Mouse (Mus musculus): ENCODE results near the gene Gm49355. TPM values are rescaled to one million over a fixed set of nuclear protein-coding genes. Genes with fewer than 3 reads are reported as not detected.

The Gm49355 gene
- total RNA-seq, 1 experiment, result not detected

DNA sequence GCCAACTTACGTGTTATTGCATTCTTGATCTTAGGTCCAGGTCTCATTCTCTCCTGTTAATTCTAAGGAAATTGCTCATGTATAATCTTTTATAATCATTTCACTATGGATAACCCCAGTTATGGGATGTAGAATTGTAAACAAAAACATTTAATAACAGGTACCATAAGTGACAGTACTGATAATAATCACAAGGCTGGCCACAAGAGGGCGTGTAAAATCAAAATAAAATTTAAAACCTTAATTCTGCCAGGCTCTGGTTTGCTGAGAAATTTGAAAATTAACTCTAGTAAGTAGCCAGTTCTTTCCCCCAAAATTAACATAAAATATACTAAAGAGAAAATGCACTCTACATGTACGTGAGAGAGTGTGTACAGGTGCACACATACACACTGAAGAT is 16.9 kb downstream of the Gm49355 start:
- Histone ChIP-seq H3K36me3 (ENCODE audit: control insufficient read depth, insufficient read depth, low read length, poor library complexity, severe bottlenecking) (no peaks in the 10 kb centered on the region; the same call in 1 of the 2 replicates), H3K9me3 (ENCODE audit: control insufficient read depth, insufficient read depth, low read depth, low read length) (no peaks in the 10 kb centered on the region), H3K4me3 (ENCODE audit: insufficient read depth in 1 of 2, low read depth in 1 of 2, low read length in 2 of 2, poor library complexity in 1 of 2, severe bottlenecking in 1 of 2) (no peak overlapping the region), H3K27ac (ENCODE audit: insufficient read depth, low read depth, low read length, poor library complexity, severe bottlenecking) (no peak overlapping the region), H3K9ac (ENCODE audit: insufficient read depth, low read depth, low read length, poor library complexity, severe bottlenecking) (no peak overlapping the region), H3K4me1 (ENCODE audit: control insufficient read depth in 2 of 2, insufficient read depth in 2 of 2, low read length in 2 of 2, poor library complexity in 1 of 2) (peaks cover 2 to 9% of the 10 kb centered on the region in 2 experiments; a peak in 2 of 4 replicates)
- in situ Hi-C loops (cut with MboI; ENCODE audit: low sequenced_read_pairs in 2 of 2, unreplicated experiment in 2 of 2), result no loop called here
- DNase-seq (ENCODE audit: low read depth, low spot score), result no peak
- TF ChIP-seq ZC3H11A (IDR thresholded peaks at IDR 0.05; ENCODE audit: borderline replicate concordance, low read depth, low read length), result no peak
- TF ChIP-seq HCFC1 (IDR thresholded peaks at IDR 0.05; ENCODE audit: borderline replicate concordance, insufficient read depth, low read length), result no peak
- no peak for TF ChIP-seq MAFK (IDR thresholded peaks at IDR 0.05; ENCODE audit: insufficient read depth, low read depth, low read length)
- TF ChIP-seq ZNF384 (IDR thresholded peaks at IDR 0.05; ENCODE audit: low read depth, low read length), result no peak
- no peak for TF ChIP-seq CHD2 (IDR thresholded peaks at IDR 0.05; ENCODE audit: low read depth, low read length)

- no peak overlapping the region for H3K9ac ChIP-seq (ENCODE audit: insufficient read depth, low read depth, low read length, poor library complexity, severe bottlenecking)
- no peaks in the 10 kb centered on the region; the same call in 1 of the 2 replicates for H3K36me3 ChIP-seq (ENCODE audit: control insufficient read depth, insufficient read depth, low read length, poor library complexity, severe bottlenecking)
- no peaks in the 10 kb centered on the region for H3K9me3 ChIP-seq (ENCODE audit: control insufficient read depth, insufficient read depth, low read depth, low read length)
- no peak for TF ChIP-seq MAFK (IDR thresholded peaks at IDR 0.05; ENCODE audit: insufficient read depth, low read depth, low read length)
- TF ChIP-seq ZC3H11A (IDR thresholded peaks at IDR 0.05; ENCODE audit: borderline replicate concordance, low read depth, low read length), result no peak
- TF ChIP-seq CHD2 (IDR thresholded peaks at IDR 0.05; ENCODE audit: low read depth, low read length), result no peak
- in situ Hi-C loops (cut with MboI; ENCODE audit: low sequenced_read_pairs in 2 of 2, unreplicated experiment in 2 of 2), result no loop called here
- H3K4me1 ChIP-seq (ENCODE audit: control insufficient read depth in 2 of 2, insufficient read depth in 2 of 2, low read length in 2 of 2, poor library complexity in 1 of 2), result peaks cover 2 to 9% of the 10 kb centered on the region in 2 experiments; a peak in 2 of 4 replicates
- no peak for DNase-seq (ENCODE audit: low read depth, low spot score)
- H3K4me3 ChIP-seq (ENCODE audit: insufficient read depth in 1 of 2, low read depth in 1 of 2, low read length in 2 of 2, poor library complexity in 1 of 2, severe bottlenecking in 1 of 2), result no peak overlapping the region
- H3K27ac ChIP-seq (ENCODE audit: insufficient read depth, low read depth, low read length, poor library complexity, severe bottlenecking), result no peak overlapping the region
Measured at GRCm38 (mm10) chr14:12303106-12303505, 19.3 kb downstream of the Gm49355 start.

- H3K4me3 ChIP-seq (ENCODE audit: insufficient read depth in 1 of 2, low read depth in 1 of 2, low read length in 2 of 2, poor library complexity in 1 of 2, severe bottlenecking in 1 of 2), result no peak overlapping the region
- no peak for DNase-seq (ENCODE audit: low read depth, low spot score)
- no peaks in the 10 kb centered on the region for H3K36me3 ChIP-seq (ENCODE audit: control insufficient read depth, insufficient read depth, low read length, poor library complexity, severe bottlenecking)
- no peak overlapping the region for H3K9ac ChIP-seq (ENCODE audit: insufficient read depth, low read depth, low read length, poor library complexity, severe bottlenecking)
- TF ChIP-seq CHD2 (IDR thresholded peaks at IDR 0.05; ENCODE audit: low read depth, low read length), result no peak
- no peak for TF ChIP-seq ZC3H11A (IDR thresholded peaks at IDR 0.05; ENCODE audit: borderline replicate concordance, low read depth, low read length)
- no peak for TF ChIP-seq HCFC1 (IDR thresholded peaks at IDR 0.05; ENCODE audit: borderline replicate concordance, insufficient read depth, low read length)
- no peak for TF ChIP-seq MAFK (IDR thresholded peaks at IDR 0.05; ENCODE audit: insufficient read depth, low read depth, low read length)
- no peak for TF ChIP-seq ZNF384 (IDR thresholded peaks at IDR 0.05; ENCODE audit: low read depth, low read length)
- no peaks in the 10 kb centered on the region for H3K9me3 ChIP-seq (ENCODE audit: control insufficient read depth, insufficient read depth, low read depth, low read length)
- H3K4me1 ChIP-seq (ENCODE audit: control insufficient read depth in 2 of 2, insufficient read depth in 2 of 2, low read length in 2 of 2, poor library complexity in 1 of 2), result peaks cover 3 to 6% of the 10 kb centered on the region in 2 experiments; a peak in 2 of 4 replicates
- in situ Hi-C loops (cut with MboI; ENCODE audit: low sequenced_read_pairs in 2 of 2, unreplicated experiment in 2 of 2), result no loop called here
- H3K27ac ChIP-seq (ENCODE audit: insufficient read depth, low read depth, low read length, poor library complexity, severe bottlenecking), result no peak overlapping the region
Measured at GRCm38 (mm10) chr14:12333622-12334021, 49.8 kb downstream of the Gm49355 start.

GRCm38 (mm10) chr14:12334925-12335324 is 51.1 kb downstream of the Gm49355 start:
- in situ Hi-C loops (cut with MboI; ENCODE audit: low sequenced_read_pairs in 2 of 2, unreplicated experiment in 2 of 2), result no loop called here
- TF ChIP-seq ZC3H11A (IDR thresholded peaks at IDR 0.05; ENCODE audit: borderline replicate concordance, low read depth, low read length) (no peak), MAFK (IDR thresholded peaks at IDR 0.05; ENCODE audit: insufficient read depth, low read depth, low read length) (no peak), CHD2 (IDR thresholded peaks at IDR 0.05; ENCODE audit: low read depth, low read length) (no peak), ZNF384 (IDR thresholded peaks at IDR 0.05; ENCODE audit: low read depth, low read length) (no peak), HCFC1 (IDR thresholded peaks at IDR 0.05; ENCODE audit: borderline replicate concordance, insufficient read depth, low read length) (no peak)
- Histone ChIP-seq H3K9me3 (ENCODE audit: control insufficient read depth, insufficient read depth, low read depth, low read length) (no peaks in the 10 kb centered on the region), H3K27ac (ENCODE audit: insufficient read depth, low read depth, low read length, poor library complexity, severe bottlenecking) (no peak overlapping the region), H3K9ac (ENCODE audit: insufficient read depth, low read depth, low read length, poor library complexity, severe bottlenecking) (no peak overlapping the region), H3K36me3 (ENCODE audit: control insufficient read depth, insufficient read depth, low read length, poor library complexity, severe bottlenecking) (no peaks in the 10 kb centered on the region), H3K4me3 (ENCODE audit: insufficient read depth in 1 of 2, low read depth in 1 of 2, low read length in 2 of 2, poor library complexity in 1 of 2, severe bottlenecking in 1 of 2) (no peak overlapping the region), H3K4me1 (ENCODE audit: control insufficient read depth in 2 of 2, insufficient read depth in 2 of 2, low read length in 2 of 2, poor library complexity in 1 of 2) (peaks cover 3 to 6% of the 10 kb centered on the region in 2 experiments; a peak in 2 of 4 replicates)
- DNase-seq (ENCODE audit: low read depth, low spot score), result no peak
